Mouse (Mus musculus) lung, postnatal 0 days (tissue): Measurements from ENCODE around the gene Nol3. TPM values are rescaled to one million over a fixed set of nuclear protein-coding genes. Genes with fewer than 3 reads are reported as not detected.
"Not testable (repeated sequence)": the region's sequence is repeated elsewhere in the genome, so short reads cannot be mapped to it uniquely, and the experiment has no call there.

ENCODE experiments used
- ATAC-seq: fragments of 200-750 bp; cut with Nextera tagmentation; 2 replicates; pipeline ENCODE4 v1.8.0; 2017; ENCODE audit warnings: moderate library complexity
- DNase-seq: peaks from one replicate; pipeline ENCODE4 v3.0.0-alpha.2; 2016; ENCODE audit warnings: low spot score
- H3K27ac ChIP-seq: fragments of 300-500 bp; sonication (generic); 2 replicates; pipeline ENCODE4 v1.5.1; 2014; ENCODE audit warnings: antibody characterized with exemption, mild to moderate bottlenecking, low read length, mixed read lengths
- H3K27me3 ChIP-seq: fragments of 300-500 bp; sonication (generic); replicated peaks from 2 replicates; pipeline ENCODE4 v1.6.1; 2014; ENCODE audit warnings: low read length, mixed read lengths; ENCODE audit not compliant: insufficient read depth
- H3K36me3 ChIP-seq: fragments of 300-500 bp; sonication (generic); 2 replicates; pipeline ENCODE4 v1.6.1; 2014; ENCODE audit warnings: low read length, mixed read lengths; ENCODE audit not compliant: insufficient read depth
- H3K4me1 ChIP-seq: fragments of 300-500 bp; sonication (generic); 2 replicates; pipeline ENCODE4 v1.6.1; 2014; ENCODE audit warnings: antibody characterized with exemption, low read depth, low read length, mixed read lengths; ENCODE audit not compliant: insufficient read depth
- H3K4me2 ChIP-seq: fragments of 300-500 bp; sonication (generic); replicated peaks from 2 replicates; pipeline ENCODE4 v1.6.1; 2014; ENCODE audit warnings: low read depth, mild to moderate bottlenecking, low read length, moderate library complexity, mixed read lengths
- H3K4me3 ChIP-seq: fragments of 300-500 bp; sonication (generic); 2 replicates; pipeline ENCODE4 v1.5.1; 2014; ENCODE audit warnings: low read depth, low read length
- H3K9ac ChIP-seq: fragments of 300-500 bp; sonication (generic); replicated peaks from 2 replicates; pipeline ENCODE4 v1.6.1; 2014; ENCODE audit warnings: low read depth, mild to moderate bottlenecking
- H3K9me3 ChIP-seq: fragments of 300-500 bp; sonication (generic); 2 replicates; pipeline ENCODE4 v1.6.1; 2016; ENCODE audit warnings: low read length, mixed read lengths
- CTCF ChIP-seq: IDR thresholded peaks from 2 replicates; pipeline ENCODE4 v1.5.1; 2016; ENCODE audit warnings: antibody characterized with exemption, mild to moderate bottlenecking
- EP300 ChIP-seq: IDR thresholded peaks from 2 replicates; pipeline ENCODE4 v1.6.1; 2016; ENCODE audit warnings: antibody characterized with exemption, mild to moderate bottlenecking, control low read depth
- WGBS: fragments of 180-500 bp; shearing (Covaris S2); extraction: QIAGEN DNeasy Blood & Tissue Kit; methylation state at CpG from one replicate; pipeline ENCODE4 v1.1.7; 2014; 5-methylcytosine and 5-hydroxymethylcytosine counted together
- polyA plus RNA-seq: library from polyadenylated mRNA; unstranded; fragments of >200 nt; fragmentation: Nextera tagmentation; extraction: Ambion mirVana; gene quantifications from 2 replicates; pipeline ENCODE4 v1.2.1, GENCODE M21; 2015

Gene Nol3
- polyA plus RNA-seq, 1 experiment from 2014 or later, result 1.3 TPM

DNA sequence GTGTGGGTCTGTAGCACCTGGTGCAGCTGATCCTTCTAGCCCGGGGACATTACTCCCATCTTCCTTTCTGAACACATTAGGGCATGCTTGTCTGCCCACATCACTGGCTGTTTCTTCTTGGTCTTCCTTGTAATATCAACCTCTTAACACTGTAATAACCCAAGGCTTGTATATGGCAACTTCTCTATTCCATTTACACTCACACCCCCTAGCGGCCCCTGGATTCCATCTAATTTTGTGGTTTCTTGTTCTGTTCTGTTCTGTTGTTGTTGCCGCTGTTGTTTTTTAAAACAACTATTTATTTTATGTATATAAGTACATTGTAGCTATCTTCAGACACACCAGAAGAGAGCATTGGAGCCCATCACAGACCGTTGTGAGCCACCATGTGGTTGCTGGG is 11.0 kb downstream of the Nol3 start:
- no peak for TF ChIP-seq EP300
- TF ChIP-seq CTCF, result no peak
- H3K36me3 ChIP-seq, result no peaks in the 10 kb centered on the region
- no peak overlapping the region for H3K4me3 ChIP-seq
- 0 out of 2 replicates have a peak, but pooled peaks cover 4% of the 10 kb centered on the region for H3K27me3 ChIP-seq
- H3K27ac ChIP-seq, result no peak overlapping the region
- H3K9ac ChIP-seq, result no peak overlapping the region
- peaks cover 12% of the 10 kb centered on the region for H3K4me1 ChIP-seq
- H3K9me3 ChIP-seq, result no peaks in the 10 kb centered on the region
- DNase-seq (no peak), ATAC-seq (no peak)
- no peak overlapping the region for H3K4me2 ChIP-seq
- 87% methylated on average over 4 of the region's 4 CpGs for WGBS

DNA sequence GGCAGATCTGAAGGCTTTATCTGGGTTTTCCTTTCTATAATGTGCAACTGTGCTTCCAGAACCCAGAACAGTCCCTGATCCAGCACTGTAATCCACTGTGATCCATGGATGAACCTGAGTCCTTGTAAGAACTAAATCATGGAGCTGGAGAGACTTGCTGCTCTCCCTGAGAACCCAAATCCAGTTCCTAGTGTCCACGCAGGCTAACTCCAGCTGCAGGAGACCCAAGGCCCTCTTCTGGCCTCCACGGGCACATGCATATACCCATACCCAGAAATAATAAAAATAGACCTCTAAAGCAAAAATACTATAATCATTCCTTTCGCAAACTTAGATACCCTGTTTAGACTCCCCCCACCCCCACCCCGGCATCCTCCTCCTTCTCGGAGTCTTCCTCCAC is 12.3 kb downstream of the Nol3 start:
- Histone ChIP-seq H3K9ac (no peak overlapping the region), H3K4me3 (no peak overlapping the region), H3K27ac (no peak overlapping the region), H3K36me3 (no peaks in the 10 kb centered on the region), H3K4me2 (no peak overlapping the region), H3K9me3 (no peaks in the 10 kb centered on the region), H3K27me3 (0 out of 2 replicates have a peak, but pooled peaks cover 4% of the 10 kb centered on the region), H3K4me1 (peaks cover 12% of the 10 kb centered on the region)
- ATAC-seq (no peak), DNase-seq (no peak)
- 81% methylated on average over 5 of the region's 5 CpGs for WGBS
- TF ChIP-seq CTCF (peak; percentile 27; the same call in 1 of the 2 replicates), EP300 (no peak)

DNA sequence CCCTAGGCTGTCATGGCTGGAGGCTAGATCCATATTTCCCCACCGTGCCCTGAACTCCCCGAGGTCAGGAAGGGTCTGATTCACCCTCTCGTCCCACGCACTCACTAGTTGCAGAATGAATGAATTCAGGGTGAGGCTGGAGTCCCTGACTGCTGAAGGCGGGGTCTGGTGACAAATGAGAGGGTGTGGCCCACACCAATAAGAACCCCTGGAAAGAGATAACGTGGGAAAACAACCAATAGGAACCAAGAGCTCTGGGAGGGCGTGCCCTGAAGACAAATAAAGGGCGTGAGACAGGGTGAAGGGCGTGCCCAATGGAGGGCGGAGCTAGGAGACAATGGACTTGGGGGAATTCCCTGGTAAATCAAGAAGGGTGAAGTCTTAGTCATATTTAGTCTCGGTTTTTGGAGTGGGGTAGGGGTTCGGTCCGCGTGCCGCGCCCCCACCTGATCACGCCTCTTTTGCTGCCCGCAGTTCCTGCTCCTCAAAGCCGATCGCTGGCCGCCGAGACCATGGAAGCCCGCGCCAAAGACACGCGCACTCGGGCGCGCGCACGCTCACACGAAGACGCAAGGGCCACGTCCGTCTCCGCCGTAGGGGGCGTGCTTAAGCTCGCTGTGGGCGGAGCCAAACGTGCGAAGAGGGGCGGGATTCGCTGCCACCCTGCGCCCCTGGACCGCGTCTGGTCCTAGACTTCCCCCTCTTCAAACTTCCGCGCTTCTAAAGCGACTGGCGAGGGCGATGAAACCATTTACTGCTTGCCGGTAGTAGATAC is 13.2 kb downstream of the Nol3 start:
- H3K27me3 ChIP-seq, result 0 out of 2 replicates have a peak, but pooled peaks cover 4% of the 10 kb centered on the region
- ATAC-seq, result peak; percentile 95

DNA sequence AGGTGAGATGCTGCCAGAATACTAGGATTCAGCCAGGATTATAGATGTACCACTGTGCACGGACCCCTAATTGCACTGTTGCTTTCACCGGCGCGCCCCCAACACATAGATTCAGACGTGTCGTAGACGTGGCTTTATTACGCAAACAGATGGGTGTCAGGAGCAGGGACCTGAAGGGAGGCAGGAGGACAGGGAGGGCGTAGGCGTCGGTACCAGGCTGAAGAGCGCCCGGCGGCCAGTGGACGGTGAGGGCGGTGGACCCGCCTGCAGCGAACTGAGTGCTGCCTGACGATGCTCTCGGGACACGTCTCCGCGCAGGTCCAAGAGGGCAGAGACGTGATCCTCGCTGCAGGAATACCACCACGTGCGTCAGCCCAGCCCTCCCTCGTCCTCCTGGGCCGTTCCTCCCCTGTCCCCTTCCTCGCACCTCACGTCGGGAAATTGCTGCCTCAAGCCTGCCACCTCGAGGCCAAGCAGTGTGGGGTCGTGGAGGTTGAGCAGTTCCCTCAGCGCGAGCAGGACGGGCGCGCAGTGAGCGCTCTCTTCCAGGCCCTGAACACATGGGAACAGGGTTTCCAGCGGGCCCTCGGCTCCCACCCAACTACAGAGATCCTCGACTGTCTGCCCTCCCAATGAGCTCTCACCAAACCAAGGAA is 14.0 kb downstream of the Nol3 start, which contains the start of gene 4931428F04Rik:
TSS of gene 4931428F04Rik (minus strand) at position 60 of the 656 bp plus-strand sequence.
- peak within 1 kb of the TSS; percentile 70 for H3K4me2 ChIP-seq
- H3K27me3 ChIP-seq, result 0 out of 2 replicates have a peak, but pooled peaks cover 4% of the 10 kb centered on the region
- H3K9me3 ChIP-seq, result no peaks in the 10 kb centered on the region
- ATAC-seq, result peak; percentile 23
- no peaks in the 10 kb centered on the region for H3K36me3 ChIP-seq
- peak within 1 kb of the TSS; percentile 6; the same call in 1 of the 2 replicates for H3K27ac ChIP-seq
- 5% methylated on average over 42 of the region's 43 CpGs for WGBS
- H3K9ac ChIP-seq, result no peak within 1 kb of the TSS; the same call in 1 of the 2 replicates
- peak within 1 kb of the TSS; percentile 44 for H3K4me3 ChIP-seq
- TF ChIP-seq CTCF (peak; percentile 77), EP300 (no peak)
- peaks cover 12% of the 10 kb centered on the region for H3K4me1 ChIP-seq
- DNase-seq, result peak; percentile 73

More for the DNA sequence above, 13.2 kb downstream of the Nol3 start:
- peaks cover 12% of the 10 kb centered on the region for H3K4me1 ChIP-seq
- no peaks in the 10 kb centered on the region for H3K36me3 ChIP-seq
- no peaks in the 10 kb centered on the region for H3K9me3 ChIP-seq
- TF ChIP-seq EP300, result peak; percentile 60; the same call in 1 of the 2 replicates
- TF ChIP-seq CTCF, result peak; percentile 58
- peak overlapping the region; percentile 6; the same call in 1 of the 2 replicates for H3K27ac ChIP-seq
- peak overlapping the region; percentile 70 for H3K4me2 ChIP-seq
- under 1% methylated on average over 53 of the region's 53 CpGs for WGBS
- peak overlapping the region; percentile 44 for H3K4me3 ChIP-seq
- DNase-seq, result peak; percentile 98
- H3K9ac ChIP-seq, result no peak overlapping the region; the same call in 1 of the 2 replicates

DNA sequence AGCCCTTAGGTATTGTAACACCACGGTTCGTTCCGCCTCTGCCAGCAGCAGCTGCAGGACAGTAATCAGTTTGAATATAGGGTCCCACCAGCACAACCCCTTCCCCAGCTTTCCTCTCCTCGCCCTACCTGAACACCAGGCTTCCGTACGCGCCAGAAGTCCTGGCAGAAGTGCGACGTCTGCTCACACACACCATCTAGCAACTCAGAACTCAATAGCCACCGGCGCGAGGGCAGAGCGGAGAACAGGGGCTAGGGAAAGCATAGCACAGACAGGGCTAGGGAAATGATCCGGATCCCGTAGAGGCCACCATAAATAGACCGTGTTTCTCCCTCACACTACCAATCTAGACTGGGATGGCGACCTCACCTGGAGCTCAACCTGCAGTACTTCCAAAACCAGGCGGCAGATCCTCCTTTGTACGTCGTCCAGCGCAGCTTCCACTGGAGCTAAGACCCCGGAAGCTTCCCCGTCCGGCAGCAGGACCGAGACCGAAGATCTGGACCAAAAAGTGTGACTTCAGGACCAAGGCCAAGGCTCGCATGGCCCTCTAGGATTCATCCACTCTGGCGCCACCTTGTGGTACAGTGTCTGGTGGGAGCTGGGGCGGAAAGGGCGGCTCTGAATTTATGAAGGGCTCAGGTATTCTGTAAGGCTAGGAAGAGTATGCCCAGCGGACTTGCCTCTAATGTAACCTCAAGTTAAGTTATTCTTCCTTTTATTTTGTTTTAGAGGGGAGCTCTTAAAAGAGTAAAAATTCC is 14.8 kb downstream of the Nol3 start:
- Histone ChIP-seq H3K27ac (no peak overlapping the region), H3K36me3 (no peaks in the 10 kb centered on the region), H3K27me3 (0 out of 2 replicates have a peak, but pooled peaks cover 4% of the 10 kb centered on the region), H3K4me3 (no peak overlapping the region), H3K4me2 (peak overlapping the region; percentile 70; the same call in 1 of the 2 replicates), H3K9ac (no peak overlapping the region), H3K9me3 (no peaks in the 10 kb centered on the region), H3K4me1 (peaks cover 12% of the 10 kb centered on the region)
- 16% methylated on average over 31 of the region's 31 CpGs for WGBS
- DNase-seq (peak; percentile 94), ATAC-seq (peak; percentile 11; the same call in 1 of the 2 replicates)
- TF ChIP-seq CTCF (peak; percentile 98), EP300 (no peak)

DNA sequence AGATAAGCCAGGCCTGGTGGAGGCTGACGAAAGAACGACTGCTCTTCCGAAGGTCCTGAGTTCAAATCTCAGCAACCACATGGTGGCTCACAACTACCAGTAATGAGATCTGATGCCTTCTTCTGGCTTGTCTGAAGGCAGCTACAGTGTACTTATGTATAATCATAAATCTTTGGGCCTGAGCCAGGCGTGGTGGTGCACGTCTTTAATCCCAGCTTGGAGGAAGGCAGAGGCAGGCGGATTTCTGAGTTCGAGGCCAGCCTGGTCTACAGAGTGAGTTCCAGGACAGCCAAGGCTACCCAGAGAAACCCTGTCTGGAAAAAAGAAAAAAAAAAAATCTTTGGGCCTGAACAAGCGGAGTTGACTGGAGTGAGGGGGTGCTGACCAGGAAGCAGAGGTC is 15.4 kb downstream of the Nol3 start:
- not testable (repeated sequence) for DNase-seq, H3K9me3 ChIP-seq, H3K9ac ChIP-seq, H3K4me2 ChIP-seq, H3K27me3 ChIP-seq, H3K4me3 ChIP-seq, H3K27ac ChIP-seq, H3K36me3 ChIP-seq, ATAC-seq
- WGBS, result 77% methylated on average over 8 of the region's 8 CpGs
- H3K4me1 ChIP-seq, result peaks cover 12% of the 10 kb centered on the region
